Mouse (Mus musculus): ENCODE data around the gene Try5. TPM values are rescaled to one million over a fixed set of nuclear protein-coding genes. Genes with fewer than 3 reads are reported as not detected.
"Not testable (repeated sequence)": the region's sequence is repeated elsewhere in the genome, so short reads cannot be mapped to it uniquely, and the experiment has no call there.

Gene Try5
- polyA plus RNA-seq (2015; fragmentation: Nextera tagmentation; extraction: Ambion mirVana): not detected in 2 replicates

GRCm38 (mm10) chr6:41316741-41317140 is at the start of gene Try5:
TSS of gene Try5 (minus strand) at chr6:41316841.
- ATAC-seq (replicated peaks; ENCODE audit: insufficient number of reproducible peaks, insufficient read depth, low FRiP score, low read depth); H3K27me3 ChIP-seq; H3K27ac ChIP-seq; H3K4me2 ChIP-seq; H3K9me3 ChIP-seq (replicated peaks); H3K4me3 ChIP-seq; H3K9ac ChIP-seq; H3K36me3 ChIP-seq; H3K4me1 ChIP-seq (replicated peaks): not testable (repeated sequence)
- 61% methylated on average over 3 of the region's 3 CpGs for WGBS

GRCm38 (mm10) chr6:41353932-41354331 is 37.3 kb upstream of the Try5 start, which contains the start of gene Try10:
TSS of gene Try10 (plus strand) at chr6:41354105.
- Histone ChIP-seq H3K27ac (no peak within 1 kb of the TSS), H3K36me3 (no peaks in the 10 kb centered on the region), H3K4me1 (replicated peaks) (no peaks in the 10 kb centered on the region), H3K4me3 (no peak within 1 kb of the TSS), H3K27me3 (no peaks in the 10 kb centered on the region), H3K9me3 (replicated peaks) (no peaks in the 10 kb centered on the region), H3K9ac (no peak within 1 kb of the TSS), H3K4me2 (no peak within 1 kb of the TSS)
- ATAC-seq (replicated peaks; ENCODE audit: insufficient number of reproducible peaks, insufficient read depth, low FRiP score, low read depth): no peak
- WGBS: 63% methylated on average over 2 of the region's 2 CpGs

GRCm38 (mm10) chr6:41301969-41302368 is 14.7 kb downstream of the Try5 start, which contains the start of gene Try4:
TSS of gene Try4 (plus strand) at chr6:41302269.
- Histone ChIP-seq H3K27ac (no peak within 1 kb of the TSS), H3K27me3 (no peaks in the 10 kb centered on the region), H3K9ac (no peak within 1 kb of the TSS), H3K9me3 (replicated peaks) (no peaks in the 10 kb centered on the region), H3K36me3 (no peaks in the 10 kb centered on the region), H3K4me2 (no peak within 1 kb of the TSS), H3K4me3 (no peak within 1 kb of the TSS), H3K4me1 (replicated peaks) (no peaks in the 10 kb centered on the region)
- no peak for ATAC-seq (replicated peaks; ENCODE audit: insufficient number of reproducible peaks, insufficient read depth, low FRiP score, low read depth)
- 38% methylated on average over 1 of the region's 1 CpGs for WGBS

DNA sequence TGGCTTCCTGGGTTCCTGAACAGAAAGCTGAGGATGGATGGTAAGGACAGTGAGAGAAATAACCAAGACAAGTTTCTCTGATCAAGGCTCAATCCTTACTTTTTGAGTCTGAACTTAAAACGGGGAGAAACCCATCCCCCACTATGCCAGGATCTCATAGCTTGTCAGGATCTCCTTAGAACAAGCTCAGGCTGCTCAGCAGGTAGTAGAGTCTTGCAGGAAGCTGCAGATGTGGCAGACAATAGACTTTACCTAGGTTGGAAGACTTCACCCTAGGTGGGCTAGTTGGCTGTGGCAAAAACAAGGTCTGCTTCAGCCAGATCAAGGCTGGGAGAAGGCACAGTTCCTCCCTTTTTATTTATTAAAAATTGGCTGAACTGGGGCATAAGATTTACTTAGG is 18.4 kb downstream of the Try5 start:
- Histone ChIP-seq H3K9ac (no peak overlapping the region), H3K4me3 (no peak overlapping the region), H3K4me1 (replicated peaks) (no peaks in the 10 kb centered on the region), H3K4me2 (no peak overlapping the region), H3K9me3 (replicated peaks) (no peaks in the 10 kb centered on the region), H3K27ac (no peak overlapping the region), H3K27me3 (no peaks in the 10 kb centered on the region), H3K36me3 (no peaks in the 10 kb centered on the region)
- ATAC-seq (replicated peaks; ENCODE audit: insufficient number of reproducible peaks, insufficient read depth, low FRiP score, low read depth): no peak
- 20% methylated on average over 1 of the region's 1 CpGs for WGBS

GRCm38 (mm10) chr6:41266140-41266539 is 50.5 kb downstream of the Try5 start:
- no peak overlapping the region for H3K4me3 ChIP-seq
- no peak overlapping the region for H3K9ac ChIP-seq
- H3K27ac ChIP-seq: no peak overlapping the region
- no peaks in the 10 kb centered on the region for H3K36me3 ChIP-seq
- ATAC-seq (replicated peaks; ENCODE audit: insufficient number of reproducible peaks, insufficient read depth, low FRiP score, low read depth): no peak
- H3K27me3 ChIP-seq: no peaks in the 10 kb centered on the region
- H3K4me2 ChIP-seq: no peak overlapping the region
- no peaks in the 10 kb centered on the region for H3K9me3 ChIP-seq (replicated peaks)
- H3K4me1 ChIP-seq (replicated peaks): no peaks in the 10 kb centered on the region
- WGBS: 64% methylated on average over 6 of the region's 6 CpGs

- Histone ChIP-seq H3K4me1 (replicated peaks) (no peaks in the 10 kb centered on the region), H3K27ac (no peak overlapping the region), H3K27me3 (no peaks in the 10 kb centered on the region), H3K9ac (no peak overlapping the region), H3K36me3 (no peaks in the 10 kb centered on the region), H3K9me3 (replicated peaks) (no peaks in the 10 kb centered on the region), H3K4me3 (no peak overlapping the region), H3K4me2 (no peak overlapping the region)
- no peak for ATAC-seq (replicated peaks; ENCODE audit: insufficient number of reproducible peaks, insufficient read depth, low FRiP score, low read depth)
- WGBS: 36% methylated on average over 3 of the region's 3 CpGs
Observed at GRCm38 (mm10) chr6:41262796-41263195, 53.8 kb downstream of the Try5 start.

Other genes with a start within 250 kb of the Try5 start
- gene Try4, start 14.6 kb downstream of the Try5 start, polyA plus RNA-seq (2015; fragmentation: Nextera tagmentation; extraction: Ambion mirVana): not detected in 2 replicates
- gene Try10, start 37.3 kb upstream of the Try5 start, polyA plus RNA-seq (2015; fragmentation: Nextera tagmentation; extraction: Ambion mirVana): 0.34 TPM in 1 of 2 replicates, not detected in the other
- not detected in 2 replicates for gene Prss3, start 60.8 kb upstream of the Try5 start, polyA plus RNA-seq (2015; fragmentation: Nextera tagmentation; extraction: Ambion mirVana)
- not detected in 2 replicates for gene Gm5771, start 75.5 kb upstream of the Try5 start, polyA plus RNA-seq (2015; fragmentation: Nextera tagmentation; extraction: Ambion mirVana)
- not detected in 2 replicates for gene Gm10334, start 129.3 kb upstream of the Try5 start, polyA plus RNA-seq (2015; fragmentation: Nextera tagmentation; extraction: Ambion mirVana)
- gene Prss1, start 142.1 kb upstream of the Try5 start, polyA plus RNA-seq (2015; fragmentation: Nextera tagmentation; extraction: Ambion mirVana): not detected in 2 replicates
- gene Prss2, start 204.9 kb upstream of the Try5 start, polyA plus RNA-seq (2015; fragmentation: Nextera tagmentation; extraction: Ambion mirVana): not detected in 2 replicates